ENCODE assay signal across 20 mouse cellular contexts in the genomic region with DNA sequence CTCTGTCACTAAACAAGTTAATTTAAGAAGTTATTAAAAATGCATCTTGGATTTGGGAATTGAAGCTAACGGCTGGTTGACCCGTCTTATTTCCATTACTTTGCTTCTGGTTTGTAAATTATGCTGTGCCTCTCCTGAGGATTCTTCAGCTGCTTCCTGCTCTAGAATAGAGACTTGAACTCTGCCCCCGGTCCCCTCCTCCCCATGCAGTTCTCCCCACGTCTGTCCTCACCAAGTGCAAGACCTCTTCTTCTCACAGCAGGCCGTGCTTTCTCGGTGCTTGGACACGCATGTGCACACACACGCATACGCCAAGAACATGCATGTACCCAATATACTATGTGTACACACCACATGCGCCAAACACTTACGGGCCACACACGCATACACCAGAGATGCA. TPM values are rescaled to one million over a fixed set of nuclear protein-coding genes. Genes with fewer than 3 reads are reported as not detected.
DNase-seq lines count a peak whose midpoint lies in the region; ATAC-seq and TF ChIP-seq lines count a peak whose summit lies in the region.
"Had no signal": no experiment of that assay in that cellular context is flagged by ENCODE, and none has a peak within 500 bp of the region (broad histone marks: within the 10 kb centered on the region; RNA-seq: fewer than 3 reads in every experiment).

No protein-coding gene starts in this region.

- H3K4me1 ChIP-seq in hindbrain, embryonic 13.5 days (replicated peaks) = peaks cover 13% of the 10 kb centered on the region
- peaks cover 10% of the 10 kb centered on the region for H3K4me1 ChIP-seq in hindbrain, embryonic 14.5 days (replicated peaks; ENCODE audit: control insufficient read depth, insufficient read depth, low read length)

- no peak for ATAC-seq in hindbrain, embryonic 13.5 days (ENCODE audit: low FRiP score)
- no peak for ATAC-seq in hindbrain, embryonic 14.5 days (ENCODE audit: low FRiP score)
- ATAC-seq: activated CD4-positive, CD25-positive, alpha-beta regulatory T cell, adult 4 months; CD4-positive, CD25-positive, alpha-beta regulatory T cell, adult 4 months; Patski had no signal

- intact Hi-C loops in gastrocnemius, adult 2 months (cut with DNase I) = no loop called here
- intact Hi-C loops in gastrocnemius, postnatal 14 days (cut with DNase I; ENCODE audit: low total_unique reads) = no loop called here

- no peak overlapping the region for H3K4me2 ChIP-seq in hindbrain, embryonic 13.5 days
- no peak overlapping the region for H3K4me2 ChIP-seq in hindbrain, embryonic 14.5 days (replicated peaks)

- WGBS in hindbrain, embryonic 13.5 days = 76% methylated on average over 12 of the region's 12 CpGs
- WGBS in hindbrain, embryonic 14.5 days = 73% methylated on average over 12 of the region's 12 CpGs

- H3K9me3 ChIP-seq in hindbrain, embryonic 13.5 days = no peaks in the 10 kb centered on the region
- no peaks in the 10 kb centered on the region for H3K9me3 ChIP-seq in hindbrain, embryonic 14.5 days (ENCODE audit: control insufficient read depth, low read length)

- H3K27me3 ChIP-seq in hindbrain, embryonic 13.5 days = no peaks in the 10 kb centered on the region
- no peaks in the 10 kb centered on the region for H3K27me3 ChIP-seq in hindbrain, embryonic 14.5 days (ENCODE audit: control insufficient read depth, insufficient read depth, low read length)
- H3K27me3 ChIP-seq: Patski had no signal

- TF ChIP-seq CTCF in gastrocnemius, adult 2 months (IDR thresholded peaks at IDR 0.05) = no peak

- 0 out of 2 replicates have a peak overlapping the region, but pooled peaks have one; percentile 5 for H3K9ac ChIP-seq in hindbrain, embryonic 13.5 days
- H3K9ac ChIP-seq in hindbrain, embryonic 14.5 days = no peak overlapping the region

- peak; percentile 28 for DNase-seq in gastrocnemius, adult 2 months
- DNase-seq in gastrocnemius, postnatal 14 days = no peak
- peak; percentile 93 for DNase-seq in heart, adult 11 months
- no peak for DNase-seq in heart, adult 9 months (ENCODE audit: low spot score in 2 of 2)
- no peak for DNase-seq in hindbrain, embryonic 14.5 days (ENCODE audit: low spot score)
- DNase-seq in thymus, postnatal 4 days = peak; percentile 11
- DNase-seq in thymus, postnatal 36 days = no peak
- DNase-seq: adrenal gland, adult 2 months; adrenal gland, adult 8-10 months; adrenal gland, postnatal 10 days; adrenal gland, postnatal 14 days; adrenal gland, postnatal 25 days; adrenal gland, postnatal 36 days; B cell, adult 2 months; cerebellum, adult 11 months; cerebellum, adult 11-12 months had no signal

- no peak overlapping the region for H3K4me3 ChIP-seq in gastrocnemius, adult 2 months
- no peak overlapping the region for H3K4me3 ChIP-seq in hindbrain, embryonic 13.5 days
- H3K4me3 ChIP-seq in hindbrain, embryonic 14.5 days (replicated peaks; ENCODE audit: low read length) = no peak overlapping the region

- H3K36me3 ChIP-seq in hindbrain, embryonic 13.5 days = no peaks in the 10 kb centered on the region
- H3K36me3 ChIP-seq in hindbrain, embryonic 14.5 days (replicated peaks; ENCODE audit: control insufficient read depth, insufficient read depth) = no peaks in the 10 kb centered on the region

- no peak overlapping the region for H3K27ac ChIP-seq in gastrocnemius, adult 2 months
- no peak overlapping the region for H3K27ac ChIP-seq in hindbrain, embryonic 13.5 days
- H3K27ac ChIP-seq in hindbrain, embryonic 14.5 days = no peak overlapping the region

RNA-seq across cellular contexts. Expression of gene Galnt10, which starts 18.0 kb away (rescaled TPM):
- total RNA-seq in gastrocnemius, adult 2 months (2021) = 1 to 10 TPM; 5.1 to 6.4 TPM
- 10 to 100 TPM; 11.3 to 12.4 TPM for total RNA-seq in gastrocnemius, postnatal 14 days (2021)
- 12.1 and 12.2 TPM in 2 replicates for polyA plus RNA-seq in hindbrain, embryonic 13.5 days (2015; fragmentation: Nextera tagmentation; extraction: Ambion mirVana)
- polyA plus RNA-seq in hindbrain, embryonic 14.5 days (2014; fragmentation: Nextera tagmentation; extraction: Ambion mirVana) = 8.8 and 9.8 TPM in 2 replicates

Comparison
In these comparisons a context has a peak if more than half of its experiments do, and no peak if none do; other contexts are left out.
1. DNase-seq: peak in gastrocnemius, adult 2 months (single experiment), heart, adult 11 months (single experiment) and thymus, postnatal 4 days (single experiment); none in gastrocnemius, postnatal 14 days (single experiment), heart, adult 9 months (0 of 2), hindbrain, embryonic 14.5 days (single experiment) and thymus, postnatal 36 days (0 of 2).